Mouse (Mus musculus) liver, adult (tissue): Measurements from ENCODE around the gene Zfp652.

Experiments used
- GATA4 ChIP-seq: IDR thresholded peaks from 2 replicates; pipeline ENCODE4 v1.6.1; 2014; ENCODE audit warnings: mild to moderate bottlenecking, low read length; ENCODE audit not compliant: insufficient replicate concordance

The Zfp652 gene

DNA sequence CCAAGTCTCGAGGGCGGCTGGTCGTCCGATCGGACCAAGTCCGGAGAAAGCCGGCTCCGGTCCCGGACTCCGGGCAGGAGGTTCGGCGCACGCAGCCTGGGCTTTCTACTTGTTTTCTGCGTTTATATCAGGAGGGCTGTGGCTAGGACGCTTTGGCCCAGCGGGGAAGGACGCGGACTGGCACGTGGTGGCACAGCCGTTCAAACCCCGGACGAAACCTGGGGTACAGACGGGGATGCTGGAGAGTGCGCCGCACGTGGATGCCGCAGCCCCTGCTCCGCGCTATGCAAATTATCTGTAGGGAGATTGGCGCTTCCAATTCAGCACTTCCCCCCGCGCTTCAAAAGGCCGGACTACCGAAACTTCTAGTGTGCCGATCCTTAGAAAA lies 147.0 kb downstream of the Zfp652 start:
- peak; percentile 25; the same call in 1 of the 2 replicates for TF ChIP-seq GATA4

DNA sequence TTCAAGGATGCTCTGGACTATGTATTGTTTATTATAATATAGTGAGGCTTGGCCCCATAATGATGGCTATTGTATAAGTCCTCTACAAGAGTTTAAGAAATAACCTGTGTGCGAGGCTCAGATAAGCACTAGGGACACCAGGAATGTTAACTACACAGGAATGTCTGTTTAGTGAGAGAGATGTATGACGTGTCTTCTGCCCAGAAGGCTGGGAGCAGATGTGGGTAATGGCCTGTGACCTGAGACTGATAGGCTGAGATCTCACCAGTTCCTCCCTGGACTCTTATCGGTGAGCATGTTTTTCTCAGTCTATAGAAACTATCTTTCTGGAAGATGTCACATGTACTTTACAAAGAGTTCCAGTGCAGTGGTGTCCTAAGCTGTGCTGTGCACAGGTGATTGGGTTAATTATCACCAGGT lies 147.6 kb downstream of the Zfp652 start:
- no peak for TF ChIP-seq GATA4

DNA sequence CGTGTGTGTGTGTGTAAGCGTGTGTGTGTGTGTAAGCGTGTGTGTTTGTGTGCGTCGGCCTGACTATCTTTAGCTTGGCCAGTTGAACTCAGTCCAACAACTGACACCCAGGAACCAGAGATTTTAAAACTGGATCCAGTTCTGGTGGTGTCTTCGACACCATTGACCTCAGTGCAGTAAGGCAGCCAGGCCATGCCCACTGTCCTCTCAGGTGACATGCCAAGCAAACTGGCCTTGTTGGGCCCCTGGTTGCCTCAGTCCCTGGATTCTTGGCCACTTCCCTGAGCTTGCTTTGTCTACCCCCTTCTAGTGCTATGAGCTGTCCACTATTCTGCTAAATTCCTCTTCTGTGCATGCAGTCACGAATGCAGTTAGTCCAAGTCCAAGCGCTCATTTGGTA lies 148.9 kb downstream of the Zfp652 start:
- TF ChIP-seq GATA4 = no peak

DNA sequence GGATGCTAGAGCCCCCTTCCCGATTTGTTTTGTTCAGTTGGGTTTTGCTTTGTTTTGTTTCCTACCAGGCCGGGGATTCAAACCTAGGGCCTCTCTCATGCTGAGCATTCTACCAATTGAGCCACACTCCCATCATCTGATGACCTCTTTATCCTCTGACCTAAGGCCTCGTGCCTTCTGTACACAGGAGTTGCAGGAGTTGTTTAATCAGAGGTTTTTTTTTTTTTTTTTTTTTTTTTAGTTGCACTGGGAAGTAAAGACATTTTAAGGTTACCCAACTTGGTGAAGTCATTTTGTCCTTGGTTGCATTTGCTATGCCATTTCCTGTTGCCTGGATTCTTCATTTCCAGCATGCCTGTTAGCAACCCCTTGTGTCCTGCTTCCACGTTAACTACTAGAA lies 157.0 kb downstream of the Zfp652 start:
- TF ChIP-seq GATA4 = no peak

DNA sequence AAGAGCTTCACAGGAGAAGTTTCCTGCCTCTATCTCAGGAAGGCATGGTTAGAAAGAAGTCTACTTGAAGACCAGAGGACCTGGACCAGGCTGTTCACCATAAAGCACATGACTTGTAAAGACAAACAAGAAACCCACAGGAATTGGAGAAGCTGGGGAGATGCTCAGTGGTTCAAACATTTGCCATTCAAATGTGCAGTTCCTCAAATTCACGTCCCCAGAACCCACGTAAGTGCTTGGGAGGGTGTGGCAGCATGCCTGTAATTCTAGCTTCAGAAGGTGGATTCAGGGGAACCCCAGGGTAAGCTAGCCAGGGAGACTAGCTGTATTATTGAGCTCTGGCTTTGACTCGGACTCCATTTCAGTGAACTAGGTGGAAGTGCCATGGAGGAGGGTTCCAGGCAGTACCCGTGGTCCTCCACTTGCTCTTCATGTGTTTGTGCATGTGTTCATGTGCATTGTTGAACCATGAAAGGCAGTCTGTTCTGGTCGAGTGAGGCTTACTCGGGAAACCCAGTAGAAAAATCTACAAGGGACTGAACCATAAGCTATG lies 157.5 kb downstream of the Zfp652 start:
- TF ChIP-seq GATA4 = no peak

DNA sequence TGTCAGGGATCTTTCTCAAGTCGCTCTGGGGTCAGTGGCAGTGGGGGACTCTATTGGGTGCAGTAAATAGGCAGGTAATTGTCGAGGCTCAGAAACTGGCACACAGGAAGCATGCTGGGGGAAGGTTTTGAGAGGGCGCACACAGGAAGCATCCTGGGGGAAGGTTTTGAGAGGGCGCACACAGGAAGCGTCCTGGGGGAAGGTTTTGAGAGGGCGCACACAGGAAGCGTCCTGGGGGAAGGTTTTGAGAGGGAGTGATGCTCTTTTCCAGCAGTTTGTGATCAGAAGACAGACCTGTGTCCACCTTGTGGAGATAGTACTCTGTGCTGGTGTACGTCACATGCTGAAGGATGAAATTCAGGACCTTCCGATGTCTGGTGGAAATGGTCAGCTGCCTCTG lies 163.3 kb downstream of the Zfp652 start:
- no peak for TF ChIP-seq GATA4

DNA sequence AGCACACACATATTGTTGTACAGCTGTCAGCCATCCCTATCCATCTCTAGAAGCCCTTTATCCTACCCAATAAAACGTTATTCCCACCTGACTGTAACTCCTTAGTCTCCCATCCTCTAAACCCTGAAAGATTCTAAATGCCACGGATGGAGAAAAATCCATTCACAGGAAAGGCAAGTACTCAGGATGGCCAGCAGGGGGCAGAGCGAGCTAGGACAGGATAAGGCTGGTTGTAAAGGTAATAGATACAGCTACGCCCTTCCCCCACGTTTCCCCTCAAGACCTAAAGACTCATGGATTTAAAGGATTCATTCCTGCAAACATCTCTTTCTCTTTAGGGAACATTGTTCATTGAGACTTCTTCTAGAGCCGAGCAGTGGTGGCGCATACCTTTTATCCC lies 163.8 kb downstream of the Zfp652 start:
- TF ChIP-seq GATA4 = no peak
